Mouse (Mus musculus): ENCODE data around the gene Nfxl1.

DNA sequence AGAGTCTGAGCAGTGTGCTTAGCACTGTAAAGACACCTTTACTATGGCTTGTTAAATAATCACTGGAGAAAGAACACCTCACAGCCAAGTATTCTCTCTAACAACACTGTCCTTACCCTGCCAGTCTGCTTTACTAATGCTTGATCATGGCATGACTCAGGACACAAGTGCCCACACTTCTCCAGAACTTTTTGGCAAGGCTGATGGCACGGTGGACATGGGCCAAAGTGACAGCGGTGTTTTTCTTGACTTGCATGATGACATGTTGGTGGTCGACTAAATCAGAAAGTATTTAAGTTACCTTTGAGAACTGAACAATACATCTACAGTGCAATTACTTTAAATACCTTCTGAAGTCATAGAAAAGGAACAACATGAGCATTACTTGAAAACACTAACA, 30.6 kb downstream of the Nfxl1 start:
- no peak for TF ChIP-seq CTCF (IDR thresholded peaks at IDR 0.05; ENCODE audit: extremely low read depth, insufficient read depth, insufficient read length, insufficient replicate concordance)
- no peak for TF ChIP-seq POLR2A (IDR thresholded peaks at IDR 0.05; ENCODE audit: low read depth, low read length)
